In genomic region chr7:132773011-132773705, GRCm38 (mm10) we compare ENCODE assay signal across 19 mouse cellular contexts. TPM values are rescaled to one million over a fixed set of nuclear protein-coding genes. Genes with fewer than 3 reads are reported as not detected.
DNase-seq lines count a peak whose midpoint lies in the region; ATAC-seq and TF ChIP-seq lines count a peak whose summit lies in the region.
"Had no signal": no experiment of that assay in that cellular context is flagged by ENCODE, and none has a peak within 500 bp of the region (broad histone marks: within the 10 kb centered on the region; RNA-seq: fewer than 3 reads in every experiment).

No protein-coding gene starts in this region.

- TF ChIP-seq CTCF in liver, embryonic 14.5 days (IDR thresholded peaks at IDR 0.05; ENCODE audit: low read depth) = no peak; the same call in 1 of the 2 replicates

- 78% methylated on average over 7 of the region's 7 CpGs for WGBS in heart, embryonic 16.5 days
- 84% methylated on average over 7 of the region's 7 CpGs for WGBS in heart, embryonic 10.5 days
- 66% methylated on average over 7 of the region's 7 CpGs for WGBS in liver, embryonic 14.5 days (ENCODE audit: insufficient replicate concordance)
- WGBS in kidney, embryonic 15.5 days = 90% methylated on average over 7 of the region's 7 CpGs

- H3K4me2 ChIP-seq in heart, embryonic 16.5 days (ENCODE audit: low read depth, low read length) = no peak overlapping the region
- H3K4me2 ChIP-seq in liver, embryonic 14.5 days (ENCODE audit: low read depth) = peak overlapping the region; percentile 73
- H3K4me2 ChIP-seq in kidney, embryonic 15.5 days = no peak overlapping the region
- H3K4me2 ChIP-seq: heart, embryonic 15.5 days; midbrain, embryonic 12.5 days; neural tube, embryonic 13.5 days had no signal

- H3K36me3 ChIP-seq in heart, embryonic 16.5 days (ENCODE audit: control insufficient read depth, insufficient read depth) = peaks cover 2% of the 10 kb centered on the region; the same call in 1 of the 2 replicates
- H3K36me3 ChIP-seq in heart, embryonic 10.5 days = peaks cover 46% of the 10 kb centered on the region
- H3K36me3 ChIP-seq in liver, embryonic 14.5 days (replicated peaks; ENCODE audit: control insufficient read depth, insufficient read depth, low read depth) = peaks cover 34% of the 10 kb centered on the region
- peaks cover 53% of the 10 kb centered on the region for H3K36me3 ChIP-seq in kidney, embryonic 15.5 days

- no peak overlapping the region for H3K9ac ChIP-seq in heart, embryonic 16.5 days (ENCODE audit: low read length)
- peak overlapping the region; percentile 94 for H3K9ac ChIP-seq in liver, embryonic 14.5 days (replicated peaks)
- no peak overlapping the region for H3K9ac ChIP-seq in kidney, embryonic 15.5 days
- H3K9ac ChIP-seq: heart, embryonic 15.5 days; midbrain, embryonic 12.5 days; neural tube, embryonic 13.5 days had no signal

- no peak for ATAC-seq in heart, embryonic 16.5 days (replicated peaks; ENCODE audit: extremely low read depth, insufficient read depth, low FRiP score)
- peak; percentile 71 for ATAC-seq in activated CD4-positive, CD25-positive, alpha-beta regulatory T cell, adult 4 months
- ATAC-seq in liver, embryonic 14.5 days (ENCODE audit: insufficient read depth) = peak; percentile 30; the same call in 1 of the 2 replicates
- no peak for ATAC-seq in kidney, embryonic 15.5 days (replicated peaks; ENCODE audit: low FRiP score)
- ATAC-seq: hindbrain, postnatal 0 days; Patski had no signal

- intact Hi-C loops in heart, postnatal 36 days (cut with DNase I) = no loop called here

- no peaks in the 10 kb centered on the region for H3K27me3 ChIP-seq in heart, embryonic 16.5 days (ENCODE audit: control insufficient read depth, insufficient read depth, low read length)
- H3K27me3 ChIP-seq in heart, embryonic 10.5 days (ENCODE audit: insufficient read depth, poor library complexity, severe bottlenecking) = no peaks in the 10 kb centered on the region
- no peaks in the 10 kb centered on the region for H3K27me3 ChIP-seq in liver, embryonic 14.5 days (ENCODE audit: control insufficient read depth, insufficient read depth, low read length)
- no peaks in the 10 kb centered on the region for H3K27me3 ChIP-seq in kidney, embryonic 15.5 days
- H3K27me3 ChIP-seq: heart, embryonic 15.5 days; midbrain, embryonic 12.5 days; neural tube, embryonic 13.5 days; Patski had no signal

- no peak for DNase-seq in heart, embryonic 10.5 days (ENCODE audit: low spot score)
- DNase-seq in liver, embryonic 14.5 days (ENCODE audit: low read depth in 3 of 3, low spot score in 3 of 3) = no peak
- DNase-seq in thymus, postnatal 14 days = peak; percentile 65
- no peak for DNase-seq in retina, embryonic 14.5 days (ENCODE audit: low spot score)
- no peak for DNase-seq in heart, postnatal 36 days
- DNase-seq: adrenal gland, postnatal 10 days; B cell, adult 2 months; cerebellum, adult 11-12 months; kidney, postnatal 25 days; lung, adult 18-20 months; right cerebral cortex, postnatal 25 days had no signal

- TF ChIP-seq EP300 in liver, embryonic 14.5 days (IDR thresholded peaks at IDR 0.05; ENCODE audit: low read depth) = no peak

- H3K27ac ChIP-seq in heart, embryonic 16.5 days (ENCODE audit: low read length) = 0 out of 2 replicates have a peak overlapping the region, but pooled peaks have one; percentile 20
- no peak overlapping the region for H3K27ac ChIP-seq in heart, embryonic 10.5 days
- peak overlapping the region; percentile 99 for H3K27ac ChIP-seq in liver, embryonic 14.5 days
- H3K27ac ChIP-seq in kidney, embryonic 15.5 days = no peak overlapping the region
- H3K27ac ChIP-seq: heart, embryonic 15.5 days; hindbrain, postnatal 0 days; midbrain, embryonic 12.5 days; neural tube, embryonic 13.5 days had no signal

- H3K9me3 ChIP-seq in heart, embryonic 16.5 days (replicated peaks; ENCODE audit: control insufficient read depth, low read length) = no peaks in the 10 kb centered on the region
- no peaks in the 10 kb centered on the region for H3K9me3 ChIP-seq in heart, embryonic 10.5 days
- no peaks in the 10 kb centered on the region for H3K9me3 ChIP-seq in liver, embryonic 14.5 days (ENCODE audit: control insufficient read depth, low read length)
- no peaks in the 10 kb centered on the region for H3K9me3 ChIP-seq in kidney, embryonic 15.5 days (replicated peaks)
- H3K9me3 ChIP-seq: heart, embryonic 15.5 days; midbrain, embryonic 12.5 days; neural tube, embryonic 13.5 days had no signal

- H3K4me3 ChIP-seq in heart, embryonic 16.5 days (ENCODE audit: low read length) = no peak overlapping the region
- no peak overlapping the region for H3K4me3 ChIP-seq in heart, embryonic 10.5 days
- H3K4me3 ChIP-seq in liver, embryonic 14.5 days (ENCODE audit: insufficient read depth in 1 of 2, low read depth in 2 of 2, low read length in 2 of 2) = peak overlapping the region; percentile 86 to 87
- H3K4me3 ChIP-seq in kidney, embryonic 15.5 days (replicated peaks) = no peak overlapping the region
- H3K4me3 ChIP-seq: heart, embryonic 15.5 days; midbrain, embryonic 12.5 days; neural tube, embryonic 13.5 days had no signal

- peaks cover 22% of the 10 kb centered on the region for H3K4me1 ChIP-seq in heart, embryonic 16.5 days (ENCODE audit: control insufficient read depth, insufficient read depth, low read length)
- H3K4me1 ChIP-seq in heart, embryonic 10.5 days = peaks cover 18% of the 10 kb centered on the region
- H3K4me1 ChIP-seq in liver, embryonic 14.5 days (replicated peaks; ENCODE audit: control insufficient read depth in 2 of 2, insufficient read depth in 2 of 2, low read length in 1 of 2) = peaks cover 62 to 76% of the 10 kb centered on the region in 2 experiments
- H3K4me1 ChIP-seq in kidney, embryonic 15.5 days = peaks cover 29% of the 10 kb centered on the region

RNA-seq across cellular contexts. Expression of gene Fam53b, which starts 40.5 kb away (rescaled TPM):
- polyA plus RNA-seq in heart, embryonic 16.5 days (2015; fragmentation: Nextera tagmentation; extraction: Ambion mirVana) = 16.4 and 21.8 TPM in 2 replicates
- 17.7 and 18.4 TPM in 2 replicates for polyA plus RNA-seq in heart, embryonic 10.5 days (2016; fragmentation: Nextera tagmentation; extraction: Ambion mirVana)
- polyA plus RNA-seq in activated CD4-positive, CD25-positive, alpha-beta regulatory T cell, adult 4 months (2017; shearing (Covaris generic)) = 10 to 100 TPM; 78.0 to 82.5 TPM
- 12.9 and 14.7 TPM in 2 replicates for polyA plus RNA-seq in liver, embryonic 14.5 days (2012; rRNA removed)
- 20.0 and 22.2 TPM in 2 replicates for polyA plus RNA-seq in liver, embryonic 14.5 days (2014; fragmentation: Nextera tagmentation; extraction: Ambion mirVana)
- 22.0 and 22.5 TPM in 2 replicates for polyA plus RNA-seq in kidney, embryonic 15.5 days (2015; fragmentation: Nextera tagmentation; extraction: Ambion mirVana)
- total RNA-seq in heart, postnatal 36 days (2021) = 10 to 100 TPM; 22.7 to 25.5 TPM

Comparison
In these comparisons a context has a peak if more than half of its experiments do, and no peak if none do; other contexts are left out.
1. H3K27ac ChIP-seq: peak in heart, embryonic 16.5 days (single experiment) and liver, embryonic 14.5 days (single experiment); none in heart, embryonic 10.5 days (single experiment) and kidney, embryonic 15.5 days (single experiment).
2. ATAC-seq: peak in activated CD4-positive, CD25-positive, alpha-beta regulatory T cell, adult 4 months (single experiment) and liver, embryonic 14.5 days (single experiment); none in heart, embryonic 16.5 days (single experiment) and kidney, embryonic 15.5 days (single experiment).
3. H3K4me3 ChIP-seq: peak in liver, embryonic 14.5 days (2 of 2); none in heart, embryonic 16.5 days (single experiment), heart, embryonic 10.5 days (single experiment) and kidney, embryonic 15.5 days (single experiment).